Mouse (Mus musculus): ENCODE results near the gene Ptpn9.

Gene Ptpn9

GRCm38 (mm10) chr9:57003011-57003410, 8.3 kb downstream of the Ptpn9 start:
- no peak for TF ChIP-seq GATA4 (IDR thresholded peaks at IDR 0.05; ENCODE audit: insufficient replicate concordance, low read length)

- no peak for TF ChIP-seq GATA4 (IDR thresholded peaks at IDR 0.05; ENCODE audit: insufficient replicate concordance, low read length)
Measured at GRCm38 (mm10) chr9:57012393-57012792, 17.7 kb downstream of the Ptpn9 start.

- no peak for TF ChIP-seq GATA4 (IDR thresholded peaks at IDR 0.05; ENCODE audit: insufficient replicate concordance, low read length)
Measured at GRCm38 (mm10) chr9:57012895-57013294, 18.2 kb downstream of the Ptpn9 start.

GRCm38 (mm10) chr9:57013756-57014155, 19.0 kb downstream of the Ptpn9 start:
- no peak for TF ChIP-seq GATA4 (IDR thresholded peaks at IDR 0.05; ENCODE audit: insufficient replicate concordance, low read length)

- peak; percentile 20; the same call in 1 of the 2 replicates for TF ChIP-seq GATA4 (IDR thresholded peaks at IDR 0.05; ENCODE audit: insufficient replicate concordance, low read length)
Measured at GRCm38 (mm10) chr9:57014766-57015165, 20.0 kb downstream of the Ptpn9 start.

- no peak for TF ChIP-seq GATA4 (IDR thresholded peaks at IDR 0.05; ENCODE audit: insufficient replicate concordance, low read length)
Measured at GRCm38 (mm10) chr9:57017631-57018030, 22.9 kb downstream of the Ptpn9 start.

GRCm38 (mm10) chr9:57031756-57032155, 37.0 kb downstream of the Ptpn9 start:
- TF ChIP-seq GATA4 (IDR thresholded peaks at IDR 0.05; ENCODE audit: insufficient replicate concordance, low read length) = no peak

- TF ChIP-seq GATA4 (IDR thresholded peaks at IDR 0.05; ENCODE audit: insufficient replicate concordance, low read length) = no peak
Measured at GRCm38 (mm10) chr9:57056237-57056636, 61.5 kb downstream of the Ptpn9 start.

GRCm38 (mm10) chr9:57064164-57064563, 69.4 kb downstream of the Ptpn9 start:
- no peak for TF ChIP-seq GATA4 (IDR thresholded peaks at IDR 0.05; ENCODE audit: insufficient replicate concordance, low read length)

GRCm38 (mm10) chr9:57068266-57068665, 73.5 kb downstream of the Ptpn9 start:
- TF ChIP-seq GATA4 (IDR thresholded peaks at IDR 0.05; ENCODE audit: insufficient replicate concordance, low read length) = no peak

GRCm38 (mm10) chr9:57070262-57070661, 75.5 kb downstream of the Ptpn9 start:
- no peak for TF ChIP-seq GATA4 (IDR thresholded peaks at IDR 0.05; ENCODE audit: insufficient replicate concordance, low read length)

- TF ChIP-seq GATA4 (IDR thresholded peaks at IDR 0.05; ENCODE audit: insufficient replicate concordance, low read length) = peak; percentile 10; the same call in 1 of the 2 replicates
Measured at GRCm38 (mm10) chr9:57070800-57071545, 76.2 kb downstream of the Ptpn9 start.

- TF ChIP-seq GATA4 (IDR thresholded peaks at IDR 0.05; ENCODE audit: insufficient replicate concordance, low read length) = no peak
Measured at GRCm38 (mm10) chr9:57071801-57072351, 77.2 kb downstream of the Ptpn9 start, which contains the start of gene Sin3a. Gene Sin3a (plus strand): TSS chr9:57072040.

- TF ChIP-seq GATA4 (IDR thresholded peaks at IDR 0.05; ENCODE audit: insufficient replicate concordance, low read length) = no peak
Measured at GRCm38 (mm10) chr9:57072526-57072988, 77.8 kb downstream of the Ptpn9 start.

GRCm38 (mm10) chr9:57072989-57073789, 78.5 kb downstream of the Ptpn9 start:
- TF ChIP-seq GATA4 (IDR thresholded peaks at IDR 0.05; ENCODE audit: insufficient replicate concordance, low read length) = peak; percentile 66; the same call in 1 of the 2 replicates

GRCm38 (mm10) chr9:57073790-57074094, 79.0 kb downstream of the Ptpn9 start:
- TF ChIP-seq GATA4 (IDR thresholded peaks at IDR 0.05; ENCODE audit: insufficient replicate concordance, low read length) = no peak
